8 mouse cellular contexts compared by ENCODE assay signal in genomic region chrX:170021750-170022461, GRCm38 (mm10). TPM values are rescaled to one million over a fixed set of nuclear protein-coding genes. Genes with fewer than 3 reads are reported as not detected.
DNase-seq lines count a peak whose midpoint lies in the region; TF ChIP-seq lines count a peak whose summit lies in the region.
"Not testable (repeated sequence)": the region's sequence is repeated elsewhere in the genome, so short reads cannot be mapped to it uniquely, and the experiment has no call there.

No protein-coding gene starts in this region.

- not testable (repeated sequence) for H3K9ac ChIP-seq in ES-E14 (ENCODE audit: insufficient read depth, low read depth, low read length, poor library complexity, severe bottlenecking)

- not testable (repeated sequence) for H3K4me3 ChIP-seq in ES-E14 (ENCODE audit: insufficient read depth in 1 of 2, low read depth in 1 of 2, low read length in 2 of 2, poor library complexity in 1 of 2, severe bottlenecking in 1 of 2); forebrain, embryonic 10.5 days; hindbrain, embryonic 10.5 days; spleen, adult 2 months (ENCODE audit: extremely low read depth, insufficient read depth, insufficient read length)

- H3K9me3 ChIP-seq in ES-E14 (ENCODE audit: control insufficient read depth, insufficient read depth, low read depth, low read length), result not testable (repeated sequence)
- H3K9me3 ChIP-seq in forebrain, embryonic 10.5 days, result peaks cover 48% of the 10 kb centered on the region
- peaks cover 47% of the 10 kb centered on the region for H3K9me3 ChIP-seq in hindbrain, embryonic 10.5 days

- peak overlapping the region; percentile 88 for H3K27ac ChIP-seq in ES-E14 (ENCODE audit: insufficient read depth, low read depth, low read length, poor library complexity, severe bottlenecking)
- not testable (repeated sequence) for H3K27ac ChIP-seq in forebrain, embryonic 10.5 days; hindbrain, embryonic 10.5 days; spleen, adult 2 months (ENCODE audit: insufficient read depth, low read length)

- peak; percentile 100 for DNase-seq in ES-E14 (ENCODE audit: low read depth, low spot score)
- peak; percentile 65 for DNase-seq in cerebellum, adult 11-12 months
- peak; percentile 67 for DNase-seq in forebrain, embryonic 10.5 days (ENCODE audit: extremely low spot score, low spot score)
- DNase-seq in hindbrain, embryonic 10.5 days (ENCODE audit: low spot score), result peak; percentile 77
- peak; percentile 72 to 82 for DNase-seq in layer of hippocampus, postnatal 10 days (ENCODE audit: low spot score in 2 of 2)
- peak; percentile 93 for DNase-seq in mesoderm, embryonic 11.5 days (ENCODE audit: low read depth, low spot score)
- peak; percentile 54 to 81 for DNase-seq in spleen, adult 2 months (ENCODE audit: low read depth in 1 of 2, low spot score in 2 of 2)
- peak; percentile 38 to 91 for DNase-seq in urinary bladder, postnatal 4 days (ENCODE audit: low spot score in 2 of 2)

- peak; percentile 69 for TF ChIP-seq CTCF in spleen, adult 2 months (IDR thresholded peaks at IDR 0.05; ENCODE audit: extremely low read depth, insufficient read depth, insufficient read length, insufficient replicate concordance)

- in situ Hi-C loops in ES-E14 (cut with MboI; ENCODE audit: low sequenced_read_pairs in 2 of 2, unreplicated experiment in 2 of 2), result not testable (repeated sequence)

- TF ChIP-seq POLR2A in spleen, adult 2 months (IDR thresholded peaks at IDR 0.05; ENCODE audit: low read depth, low read length), result not testable (repeated sequence)

- not testable (repeated sequence) for H3K27me3 ChIP-seq in forebrain, embryonic 10.5 days (ENCODE audit: poor library complexity, severe bottlenecking); hindbrain, embryonic 10.5 days (ENCODE audit: insufficient read depth, poor library complexity, severe bottlenecking); spleen, adult 2 months (ENCODE audit: control insufficient read depth, insufficient read depth, low read length)

- peaks cover 48% of the 10 kb centered on the region for H3K36me3 ChIP-seq in ES-E14 (ENCODE audit: control insufficient read depth, insufficient read depth, low read length, poor library complexity, severe bottlenecking)
- H3K36me3 ChIP-seq in forebrain, embryonic 10.5 days (replicated peaks), result peaks cover 54% of the 10 kb centered on the region
- H3K36me3 ChIP-seq in hindbrain, embryonic 10.5 days, result peaks cover 45% of the 10 kb centered on the region
- H3K36me3 ChIP-seq in spleen, adult 2 months (ENCODE audit: control insufficient read depth, insufficient read depth, low read length), result peaks cover 21% of the 10 kb centered on the region

- 54% methylated on average over 15 of the region's 15 CpGs for WGBS in forebrain, embryonic 10.5 days
- WGBS in hindbrain, embryonic 10.5 days, result 54% methylated on average over 15 of the region's 15 CpGs
- WGBS in spleen, adult 2 months, result 53% methylated on average over 15 of the region's 15 CpGs

- not testable (repeated sequence) for H3K4me1 ChIP-seq in ES-E14 (ENCODE audit: control insufficient read depth in 2 of 2, insufficient read depth in 2 of 2, low read length in 2 of 2, poor library complexity in 1 of 2); hindbrain, embryonic 10.5 days (replicated peaks); spleen, adult 2 months (ENCODE audit: control insufficient read depth, insufficient read depth, insufficient read length)
- H3K4me1 ChIP-seq in forebrain, embryonic 10.5 days, result peaks cover 13% of the 10 kb centered on the region

RNA-seq across cellular contexts. Expression of gene Gm21887, which starts 12.4 kb away (rescaled TPM):
- 165 and 322 TPM in 2 replicates for total RNA-seq in ES-E14 (2012; rRNA removed)
- polyA plus RNA-seq in forebrain, embryonic 10.5 days (2016; fragmentation: Nextera tagmentation; extraction: Ambion mirVana), result 249 and 311 TPM in 2 replicates
- polyA plus RNA-seq in hindbrain, embryonic 10.5 days (2016; fragmentation: Nextera tagmentation; extraction: Ambion mirVana), result 229 and 264 TPM in 2 replicates
- total RNA-seq in layer of hippocampus, postnatal 10 days (2021), result 100 to 1,000 TPM; 327 to 366 TPM
- polyA plus RNA-seq in spleen, adult 2 months (2012; rRNA removed), result 605 and 1,690 TPM in 2 replicates
